Mouse (Mus musculus): ENCODE measurements at regions not wholly inside any gene's neighbourhood (a gene's known extent, or its start where the extent isn't known, plus 50 kb on each side); places are given as distances from the start of the nearest gene placed in this dataset.

DNA sequence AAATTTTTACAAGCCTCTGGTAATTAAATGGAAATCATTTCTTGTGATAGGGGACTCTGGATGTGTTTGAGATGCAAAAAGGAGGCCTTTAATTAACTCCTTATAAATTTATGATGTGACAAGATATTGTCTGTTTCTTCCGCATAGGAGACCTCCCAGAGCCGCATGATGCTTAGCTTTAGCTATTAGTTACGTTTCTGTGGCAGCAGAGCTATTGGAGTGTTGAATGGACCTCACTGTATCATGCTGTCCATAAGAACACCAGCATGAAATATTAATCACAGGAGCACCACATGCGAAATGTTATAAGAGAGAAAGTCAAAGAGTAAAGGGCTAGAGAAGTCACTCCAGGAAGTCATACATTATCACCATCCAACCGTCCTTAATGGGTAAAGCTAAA, 495.3 kb upstream of the Robo1 start:
- Histone ChIP-seq H3K4me3 (no peak overlapping the region), H3K27me3 (replicated peaks) (no peaks in the 10 kb centered on the region), H3K9ac (no peak overlapping the region), H3K27ac (no peak overlapping the region), H3K36me3 (no peaks in the 10 kb centered on the region), H3K4me1 (no peaks in the 10 kb centered on the region; the same call in 1 of the 2 replicates), H3K9me3 (no peaks in the 10 kb centered on the region), H3K4me2 (replicated peaks) (no peak overlapping the region)
- 0 out of 2 replicates have a peak, but pooled peaks have one; percentile 29 for ATAC-seq (ENCODE audit: low FRiP score, low read depth)
- WGBS = 37% methylated on average over 5 of the region's 5 CpGs

GRCm38 (mm10) chr16:71835325-71835724, 472.8 kb upstream of the Robo1 start:
- WGBS = 85% methylated on average over 2 of the region's 2 CpGs
- no peak overlapping the region for H3K27ac ChIP-seq
- H3K4me2 ChIP-seq (replicated peaks) = no peak overlapping the region
- no peaks in the 10 kb centered on the region for H3K9me3 ChIP-seq
- H3K27me3 ChIP-seq (replicated peaks) = no peaks in the 10 kb centered on the region
- no peak overlapping the region for H3K4me3 ChIP-seq
- no peaks in the 10 kb centered on the region for H3K4me1 ChIP-seq
- no peaks in the 10 kb centered on the region for H3K36me3 ChIP-seq
- ATAC-seq (ENCODE audit: low FRiP score, low read depth) = no peak
- H3K9ac ChIP-seq = no peak overlapping the region

- Histone ChIP-seq H3K4me3 (no peak overlapping the region), H3K4me2 (replicated peaks) (no peak overlapping the region), H3K27me3 (replicated peaks) (no peaks in the 10 kb centered on the region), H3K27ac (no peak overlapping the region), H3K9ac (no peak overlapping the region), H3K4me1 (no peaks in the 10 kb centered on the region), H3K36me3 (no peaks in the 10 kb centered on the region), H3K9me3 (no peaks in the 10 kb centered on the region)
- WGBS = 88% methylated on average over 3 of the region's 3 CpGs
- no peak for ATAC-seq (ENCODE audit: low FRiP score, low read depth)
These were observed 458.0 kb upstream of the Robo1 start for GRCm38 (mm10) chr16:71850097-71850496.

- no peaks in the 10 kb centered on the region for H3K9me3 ChIP-seq
- no peak overlapping the region for H3K9ac ChIP-seq
- H3K4me3 ChIP-seq = no peak overlapping the region
- H3K36me3 ChIP-seq = no peaks in the 10 kb centered on the region
- no peak overlapping the region for H3K4me2 ChIP-seq (replicated peaks)
- H3K27ac ChIP-seq = no peak overlapping the region
- H3K4me1 ChIP-seq = no peaks in the 10 kb centered on the region
- no peaks in the 10 kb centered on the region for H3K27me3 ChIP-seq (replicated peaks)
- whole genome bisulfite sequencing = 76% methylated on average over 3 of the region's 3 CpGs
- no peak for ATAC-seq (ENCODE audit: low FRiP score, low read depth)
These were observed 456.4 kb upstream of the Robo1 start for GRCm38 (mm10) chr16:71851590-71852190.

DNA sequence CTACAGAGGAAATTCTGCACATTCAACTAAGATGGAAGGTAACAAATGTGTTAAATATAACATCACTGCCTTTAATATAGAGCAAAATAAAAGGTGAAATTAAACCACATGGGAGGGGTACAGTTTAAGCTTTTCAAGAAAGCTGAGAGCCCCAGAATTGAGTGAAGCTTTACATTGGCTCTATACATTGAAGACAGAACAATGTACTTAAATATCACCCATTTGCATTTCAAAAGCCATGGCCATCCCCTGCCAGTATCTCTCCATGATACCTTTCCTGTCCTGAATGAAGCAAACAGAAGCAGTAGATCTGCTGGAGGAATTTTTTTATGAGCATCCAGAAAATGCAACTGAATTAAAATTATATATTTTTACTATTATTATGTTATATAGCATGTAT, 450.2 kb upstream of the Robo1 start:
- Histone ChIP-seq H3K4me2 (replicated peaks) (no peak overlapping the region), H3K9me3 (no peaks in the 10 kb centered on the region), H3K36me3 (no peaks in the 10 kb centered on the region), H3K9ac (no peak overlapping the region), H3K27ac (no peak overlapping the region), H3K4me1 (no peaks in the 10 kb centered on the region), H3K27me3 (replicated peaks) (no peaks in the 10 kb centered on the region), H3K4me3 (no peak overlapping the region)
- ATAC-seq (ENCODE audit: low FRiP score, low read depth) = no peak

DNA sequence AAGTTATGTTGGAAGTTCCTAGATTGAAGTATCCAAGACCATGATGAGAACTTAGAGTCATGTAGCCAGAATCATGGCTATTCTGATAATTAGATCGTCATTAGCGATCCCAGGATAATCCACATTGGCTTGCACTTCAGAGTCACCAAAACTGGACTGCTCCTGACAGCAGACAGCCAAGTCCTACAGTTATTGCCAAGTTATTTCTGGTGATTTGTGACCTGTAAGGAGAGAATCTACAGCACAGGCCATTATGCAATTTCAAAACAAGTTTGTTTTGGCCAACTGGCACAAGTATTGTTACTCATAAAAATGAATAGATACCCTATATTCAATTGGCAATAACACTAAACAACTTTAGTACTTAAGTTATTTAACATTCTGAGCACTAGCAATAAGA, 447.9 kb upstream of the Robo1 start:
- H3K4me3 ChIP-seq = no peak overlapping the region
- WGBS = 95% methylated on average over 2 of the region's 2 CpGs
- no peak overlapping the region for H3K4me2 ChIP-seq (replicated peaks)

GRCm38 (mm10) chr16:71885701-71886100, 422.4 kb upstream of the Robo1 start:
- Histone ChIP-seq H3K36me3 (no peaks in the 10 kb centered on the region), H3K27me3 (replicated peaks) (no peaks in the 10 kb centered on the region), H3K9me3 (no peaks in the 10 kb centered on the region), H3K27ac (no peak overlapping the region), H3K4me1 (peaks cover 4% of the 10 kb centered on the region; the same call in 1 of the 2 replicates), H3K4me2 (replicated peaks) (no peak overlapping the region), H3K4me3 (no peak overlapping the region), H3K9ac (no peak overlapping the region)
- 78% methylated on average over 4 of the region's 4 CpGs for WGBS
- ATAC-seq (ENCODE audit: low FRiP score, low read depth) = no peak

More for the DNA sequence above, 447.9 kb upstream of the Robo1 start:
- no peak for ATAC-seq (ENCODE audit: low FRiP score, low read depth)
- Histone ChIP-seq H3K9me3 (no peaks in the 10 kb centered on the region), H3K9ac (no peak overlapping the region), H3K36me3 (no peaks in the 10 kb centered on the region), H3K27me3 (replicated peaks) (no peaks in the 10 kb centered on the region), H3K27ac (no peak overlapping the region), H3K4me1 (no peaks in the 10 kb centered on the region)

- 76% methylated on average over 2 of the region's 2 CpGs for WGBS
- no peak overlapping the region for H3K4me2 ChIP-seq (replicated peaks)
- H3K4me3 ChIP-seq = no peak overlapping the region
- no peaks in the 10 kb centered on the region for H3K36me3 ChIP-seq
- no peaks in the 10 kb centered on the region for H3K9me3 ChIP-seq
- no peak overlapping the region for H3K9ac ChIP-seq
- H3K27me3 ChIP-seq (replicated peaks) = no peaks in the 10 kb centered on the region
- H3K27ac ChIP-seq = no peak overlapping the region
- no peak for ATAC-seq (ENCODE audit: low FRiP score, low read depth)
- peaks cover 4% of the 10 kb centered on the region; the same call in 1 of the 2 replicates for H3K4me1 ChIP-seq
These were observed 418.4 kb upstream of the Robo1 start for GRCm38 (mm10) chr16:71889679-71890078.

- 93% methylated on average over 13 of the region's 13 CpGs for whole genome bisulfite sequencing
These were observed 385.0 kb upstream of the Robo1 start for GRCm38 (mm10) chr16:71923111-71923510.

DNA sequence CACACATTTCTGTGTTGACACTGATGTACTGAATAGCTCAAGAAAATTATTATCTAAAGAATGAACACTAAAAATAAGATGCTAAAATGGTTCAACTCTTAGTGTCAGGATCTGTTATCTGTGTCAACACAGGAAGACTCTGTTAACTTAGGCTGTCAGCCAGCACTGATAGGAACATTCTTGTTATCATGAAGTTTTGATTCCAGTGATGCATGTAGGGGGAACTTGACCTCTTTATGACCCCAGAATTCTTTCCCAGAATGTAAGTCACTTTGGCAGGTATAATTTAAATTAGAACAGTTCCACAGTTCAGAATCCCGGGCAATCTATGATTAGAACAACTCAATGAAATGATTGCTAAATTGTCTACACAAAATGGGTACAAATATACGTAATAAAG, 363.9 kb upstream of the Robo1 start:
- 68% methylated on average over 2 of the region's 2 CpGs for WGBS
- no peaks in the 10 kb centered on the region for H3K36me3 ChIP-seq

More at GRCm38 (mm10) chr16:71923111-71923510, 385.0 kb upstream of the Robo1 start:
- Histone ChIP-seq H3K27me3 (replicated peaks) (no peaks in the 10 kb centered on the region), H3K36me3 (no peaks in the 10 kb centered on the region), H3K4me2 (replicated peaks) (no peak overlapping the region), H3K27ac (no peak overlapping the region), H3K4me1 (no peaks in the 10 kb centered on the region), H3K9ac (no peak overlapping the region), H3K9me3 (no peaks in the 10 kb centered on the region), H3K4me3 (no peak overlapping the region)
- ATAC-seq (ENCODE audit: low FRiP score, low read depth) = no peak

GRCm38 (mm10) chr16:71944846-71945245, 363.3 kb upstream of the Robo1 start:
- Histone ChIP-seq H3K27ac (no peak overlapping the region), H3K36me3 (no peaks in the 10 kb centered on the region), H3K4me2 (replicated peaks) (no peak overlapping the region), H3K4me1 (no peaks in the 10 kb centered on the region), H3K4me3 (no peak overlapping the region), H3K9me3 (no peaks in the 10 kb centered on the region), H3K9ac (no peak overlapping the region), H3K27me3 (replicated peaks) (no peaks in the 10 kb centered on the region)
- WGBS = 85% methylated on average over 2 of the region's 2 CpGs
- ATAC-seq (ENCODE audit: low FRiP score, low read depth) = no peak

More for the DNA sequence above, 363.9 kb upstream of the Robo1 start:
- H3K4me3 ChIP-seq = no peak overlapping the region
- no peak for ATAC-seq (ENCODE audit: low FRiP score, low read depth)
- no peak overlapping the region for H3K9ac ChIP-seq
- no peak overlapping the region for H3K27ac ChIP-seq
- no peaks in the 10 kb centered on the region for H3K4me1 ChIP-seq
- H3K4me2 ChIP-seq (replicated peaks) = no peak overlapping the region
- H3K9me3 ChIP-seq = no peaks in the 10 kb centered on the region
- no peaks in the 10 kb centered on the region for H3K27me3 ChIP-seq (replicated peaks)

- Histone ChIP-seq H3K9ac (no peak overlapping the region), H3K36me3 (no peaks in the 10 kb centered on the region), H3K9me3 (no peaks in the 10 kb centered on the region), H3K27ac (no peak overlapping the region), H3K4me1 (no peaks in the 10 kb centered on the region), H3K27me3 (replicated peaks) (no peaks in the 10 kb centered on the region), H3K4me3 (no peak overlapping the region), H3K4me2 (replicated peaks) (no peak overlapping the region)
- WGBS = 89% methylated on average over 2 of the region's 2 CpGs
- no peak for ATAC-seq (ENCODE audit: low FRiP score, low read depth)
These were observed 355.2 kb upstream of the Robo1 start for GRCm38 (mm10) chr16:71952879-71953406.

DNA sequence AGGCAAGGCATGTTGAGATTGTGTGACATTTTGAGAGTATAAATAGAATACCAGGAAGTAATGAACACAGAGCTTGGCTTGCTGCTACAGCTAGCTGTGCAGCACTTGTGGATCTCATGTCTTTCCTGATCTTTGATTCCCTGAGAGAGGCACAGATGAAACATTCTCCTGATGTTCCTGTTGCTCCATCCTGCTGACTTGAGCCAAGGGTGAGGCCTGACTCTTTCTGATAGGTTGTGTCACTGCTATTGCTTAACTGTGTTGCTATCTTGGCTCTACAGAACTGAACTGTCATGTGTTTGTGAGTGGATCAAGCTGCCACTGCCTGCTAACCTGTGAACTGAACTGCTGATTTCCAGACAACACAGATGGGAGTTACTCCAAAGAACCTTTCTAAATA, 344.5 kb upstream of the Robo1 start:
- no peak for ATAC-seq (ENCODE audit: low FRiP score, low read depth)
- Histone ChIP-seq H3K4me2 (replicated peaks) (no peak overlapping the region), H3K9ac (no peak overlapping the region), H3K4me3 (no peak overlapping the region), H3K4me1 (no peaks in the 10 kb centered on the region), H3K36me3 (no peaks in the 10 kb centered on the region), H3K27ac (no peak overlapping the region), H3K27me3 (replicated peaks) (no peaks in the 10 kb centered on the region), H3K9me3 (no peaks in the 10 kb centered on the region)
